Mouse (Mus musculus) midbrain, embryonic 14.5 days (tissue): ENCODE measurements at regions not wholly inside any gene's neighbourhood (a gene's known extent, or its start where the extent isn't known, plus 50 kb on each side); places are given as distances from the start of the nearest gene placed in this dataset.

ENCODE experiments used
- ATAC-seq: fragments of 200-750 bp; cut with Nextera tagmentation; 2 replicates; pipeline ENCODE4 v1.8.0; 2017; ENCODE audit warnings: moderate number of reproducible peaks, moderate library complexity; ENCODE audit not compliant: low FRiP score, low TSS enrichment
- DNase-seq: peaks from one replicate; pipeline ENCODE4 v3.0.0-alpha.2; 2015
- H3K27ac ChIP-seq: fragments of 300-500 bp; sonication (generic); replicated peaks from 2 replicates; pipeline ENCODE4 v1.5.1; 2014; ENCODE audit warnings: mild to moderate bottlenecking, low read depth, low read length, moderate library complexity
- H3K27me3 ChIP-seq: fragments of 300-500 bp; sonication (generic); 2 replicates; pipeline ENCODE4 v1.6.1; 2014; ENCODE audit warnings: low read length, control low read depth, mixed read lengths; ENCODE audit not compliant: control insufficient read depth, insufficient read depth
- H3K36me3 ChIP-seq: fragments of 300-500 bp; sonication (generic); 2 replicates; pipeline ENCODE4 v1.6.1; 2014; ENCODE audit warnings: low read length, control low read depth; ENCODE audit not compliant: control insufficient read depth, insufficient read depth
- H3K4me1 ChIP-seq: fragments of 300-500 bp; sonication (generic); 2 replicates; pipeline ENCODE4 v1.6.1; 2014; ENCODE audit warnings: mild to moderate bottlenecking, antibody characterized with exemption, low read length, control low read depth; ENCODE audit not compliant: control insufficient read depth, insufficient read depth
- H3K4me2 ChIP-seq: fragments of 300-500 bp; sonication (generic); 2 replicates; pipeline ENCODE4 v1.6.1; 2014; ENCODE audit warnings: mild to moderate bottlenecking, low read length, moderate library complexity
- H3K4me3 ChIP-seq: fragments of 300-500 bp; sonication (generic); replicated peaks from 2 replicates; pipeline ENCODE4 v1.5.1; 2014; ENCODE audit warnings: low read depth, low read length
- H3K9ac ChIP-seq: fragments of 300-500 bp; sonication (generic); replicated peaks from 2 replicates; pipeline ENCODE4 v1.6.1; 2014; ENCODE audit warnings: mild to moderate bottlenecking, low read length, moderate library complexity
- H3K9me3 ChIP-seq: fragments of 300-500 bp; sonication (generic); 2 replicates; pipeline ENCODE4 v1.6.1; 2016; ENCODE audit warnings: low read length, control low read depth, mixed read lengths; ENCODE audit not compliant: control insufficient read depth
- WGBS: fragments of 180-500 bp; shearing (Covaris S2); extraction: QIAGEN DNeasy Blood & Tissue Kit; methylation state at CpG from one replicate; pipeline ENCODE4 v1.1.7; 2014; 5-methylcytosine and 5-hydroxymethylcytosine counted together

GRCm38 (mm10) chr8:101197986-101198385 is 1587.5 kb downstream of the Cdh11 start:
- Histone ChIP-seq H3K36me3 (no peaks in the 10 kb centered on the region), H3K4me3 (no peak overlapping the region), H3K27me3 (no peaks in the 10 kb centered on the region), H3K9ac (no peak overlapping the region), H3K27ac (no peak overlapping the region), H3K4me2 (no peak overlapping the region), H3K4me1 (no peaks in the 10 kb centered on the region), H3K9me3 (no peaks in the 10 kb centered on the region)
- whole genome bisulfite sequencing: 70% methylated on average over 1 of the region's 1 CpGs
- ATAC-seq: no peak
- DNase-seq: no peak

GRCm38 (mm10) chr8:101196740-101197139 is 1588.7 kb downstream of the Cdh11 start:
- Histone ChIP-seq H3K9ac (no peak overlapping the region), H3K27me3 (no peaks in the 10 kb centered on the region), H3K4me3 (no peak overlapping the region), H3K4me1 (no peaks in the 10 kb centered on the region), H3K27ac (no peak overlapping the region), H3K36me3 (no peaks in the 10 kb centered on the region), H3K9me3 (no peaks in the 10 kb centered on the region), H3K4me2 (no peak overlapping the region)
- ATAC-seq: no peak
- DNase-seq: no peak

GRCm38 (mm10) chr8:101188566-101188965 is 1596.9 kb downstream of the Cdh11 start:
- H3K27me3 ChIP-seq: no peaks in the 10 kb centered on the region

GRCm38 (mm10) chr8:101154923-101155322 is 1630.5 kb downstream of the Cdh11 start:
- Histone ChIP-seq H3K4me3 (no peak overlapping the region), H3K4me1 (no peaks in the 10 kb centered on the region), H3K27me3 (no peaks in the 10 kb centered on the region), H3K27ac (no peak overlapping the region), H3K9ac (no peak overlapping the region), H3K9me3 (no peaks in the 10 kb centered on the region), H3K36me3 (no peaks in the 10 kb centered on the region), H3K4me2 (no peak overlapping the region)
- ATAC-seq (no peak), DNase-seq (peak; percentile 36)

More at GRCm38 (mm10) chr8:101188566-101188965, 1596.9 kb downstream of the Cdh11 start:
- H3K4me1 ChIP-seq: no peaks in the 10 kb centered on the region
- no peaks in the 10 kb centered on the region for H3K36me3 ChIP-seq
- H3K9me3 ChIP-seq: no peaks in the 10 kb centered on the region
- no peak overlapping the region for H3K27ac ChIP-seq
- H3K4me2 ChIP-seq: no peak overlapping the region
- H3K4me3 ChIP-seq: no peak overlapping the region
- ATAC-seq (no peak), DNase-seq (no peak)
- H3K9ac ChIP-seq: no peak overlapping the region
